Mouse (Mus musculus): Measurements from ENCODE around the gene P2rx7. TPM values are rescaled to one million over a fixed set of nuclear protein-coding genes. Genes with fewer than 3 reads are reported as not detected.
"Not testable (repeated sequence)": the region's sequence is repeated elsewhere in the genome, so short reads cannot be mapped to it uniquely, and the experiment has no call there.

Gene P2rx7
- polyA plus RNA-seq, 1 experiment from 2014 or later, result 4.0 TPM

- Histone ChIP-seq H3K9me3 (ENCODE audit: control insufficient read depth, low read length) (no peaks in the 10 kb centered on the region), H3K36me3 (replicated peaks; ENCODE audit: control insufficient read depth, insufficient read depth) (no peaks in the 10 kb centered on the region), H3K4me1 (replicated peaks; ENCODE audit: control insufficient read depth, insufficient read depth, low read length) (no peaks in the 10 kb centered on the region; the same call in 1 of the 2 replicates), H3K4me3 (replicated peaks; ENCODE audit: low read length) (no peak overlapping the region), H3K4me2 (replicated peaks) (no peak overlapping the region), H3K9ac (no peak overlapping the region), H3K27ac (no peak overlapping the region), H3K27me3 (ENCODE audit: control insufficient read depth, insufficient read depth, low read length) (no peaks in the 10 kb centered on the region)
- DNase-seq (ENCODE audit: low spot score) (no peak), ATAC-seq (ENCODE audit: low FRiP score) (no peak)
- WGBS, result 93% methylated on average over 4 of the region's 4 CpGs
Observed at GRCm38 (mm10) chr5:122639517-122639916, 4.2 kb upstream of the P2rx7 start.

GRCm38 (mm10) chr5:122639986-122640385, 3.7 kb upstream of the P2rx7 start:
- no peaks in the 10 kb centered on the region for H3K27me3 ChIP-seq (ENCODE audit: control insufficient read depth, insufficient read depth, low read length)
- H3K4me3 ChIP-seq (replicated peaks; ENCODE audit: low read length), result no peak overlapping the region
- WGBS, result 85% methylated on average over 5 of the region's 5 CpGs
- H3K36me3 ChIP-seq (replicated peaks; ENCODE audit: control insufficient read depth, insufficient read depth), result no peaks in the 10 kb centered on the region
- H3K9me3 ChIP-seq (ENCODE audit: control insufficient read depth, low read length), result no peaks in the 10 kb centered on the region
- ATAC-seq (ENCODE audit: low FRiP score) (no peak), DNase-seq (ENCODE audit: low spot score) (no peak)
- no peak overlapping the region for H3K27ac ChIP-seq
- no peaks in the 10 kb centered on the region; the same call in 1 of the 2 replicates for H3K4me1 ChIP-seq (replicated peaks; ENCODE audit: control insufficient read depth, insufficient read depth, low read length)
- H3K4me2 ChIP-seq (replicated peaks), result no peak overlapping the region
- H3K9ac ChIP-seq, result no peak overlapping the region

- Histone ChIP-seq H3K9ac (no peak overlapping the region), H3K4me3 (replicated peaks; ENCODE audit: low read length) (peak overlapping the region; percentile 15), H3K27me3 (ENCODE audit: control insufficient read depth, insufficient read depth, low read length) (no peaks in the 10 kb centered on the region), H3K27ac (peak overlapping the region; percentile 52; the same call in 1 of the 2 replicates), H3K9me3 (ENCODE audit: control insufficient read depth, low read length) (no peaks in the 10 kb centered on the region), H3K36me3 (replicated peaks; ENCODE audit: control insufficient read depth, insufficient read depth) (no peaks in the 10 kb centered on the region), H3K4me2 (replicated peaks) (peak overlapping the region; percentile 25), H3K4me1 (replicated peaks; ENCODE audit: control insufficient read depth, insufficient read depth, low read length) (no peaks in the 10 kb centered on the region)
- 62% methylated on average over 15 of the region's 15 CpGs for WGBS
- DNase-seq (ENCODE audit: low spot score) (no peak), ATAC-seq (ENCODE audit: low FRiP score) (no peak)
Observed at GRCm38 (mm10) chr5:122644111-122644607, 448 bp downstream of the P2rx7 start.

- Histone ChIP-seq H3K27ac (no peak overlapping the region), H3K4me1 (replicated peaks; ENCODE audit: control insufficient read depth, insufficient read depth, low read length) (no peaks in the 10 kb centered on the region), H3K4me3 (replicated peaks; ENCODE audit: low read length) (no peak overlapping the region), H3K36me3 (replicated peaks; ENCODE audit: control insufficient read depth, insufficient read depth) (no peaks in the 10 kb centered on the region), H3K9me3 (ENCODE audit: control insufficient read depth, low read length) (no peaks in the 10 kb centered on the region), H3K9ac (no peak overlapping the region), H3K4me2 (replicated peaks) (peak overlapping the region; percentile 25; the same call in 1 of the 2 replicates), H3K27me3 (ENCODE audit: control insufficient read depth, insufficient read depth, low read length) (no peaks in the 10 kb centered on the region)
- DNase-seq (ENCODE audit: low spot score), result no peak
- ATAC-seq (ENCODE audit: low FRiP score), result no peak
- 85% methylated on average over 6 of the region's 6 CpGs for WGBS
Observed at GRCm38 (mm10) chr5:122645290-122645689, 1.6 kb downstream of the P2rx7 start.

GRCm38 (mm10) chr5:122646050-122646449, 2.3 kb downstream of the P2rx7 start:
- Histone ChIP-seq H3K27ac (no peak overlapping the region), H3K9ac (no peak overlapping the region), H3K27me3 (ENCODE audit: control insufficient read depth, insufficient read depth, low read length) (no peaks in the 10 kb centered on the region), H3K4me1 (replicated peaks; ENCODE audit: control insufficient read depth, insufficient read depth, low read length) (no peaks in the 10 kb centered on the region), H3K36me3 (replicated peaks; ENCODE audit: control insufficient read depth, insufficient read depth) (no peaks in the 10 kb centered on the region), H3K4me3 (replicated peaks; ENCODE audit: low read length) (no peak overlapping the region), H3K4me2 (replicated peaks) (no peak overlapping the region), H3K9me3 (ENCODE audit: control insufficient read depth, low read length) (no peaks in the 10 kb centered on the region)
- DNase-seq (ENCODE audit: low spot score) (no peak), ATAC-seq (ENCODE audit: low FRiP score) (no peak)
- WGBS, result 89% methylated on average over 11 of the region's 11 CpGs

GRCm38 (mm10) chr5:122647256-122647924, 3.7 kb downstream of the P2rx7 start:
- WGBS, result 58% methylated on average over 9 of the region's 9 CpGs

GRCm38 (mm10) chr5:122647952-122648374, 4.3 kb downstream of the P2rx7 start:
- not testable (repeated sequence) for H3K27me3 ChIP-seq (ENCODE audit: control insufficient read depth, insufficient read depth, low read length); H3K9me3 ChIP-seq (ENCODE audit: control insufficient read depth, low read length); DNase-seq (ENCODE audit: low spot score); H3K4me2 ChIP-seq (replicated peaks); H3K36me3 ChIP-seq (replicated peaks; ENCODE audit: control insufficient read depth, insufficient read depth); H3K9ac ChIP-seq; H3K4me1 ChIP-seq (replicated peaks; ENCODE audit: control insufficient read depth, insufficient read depth, low read length); H3K27ac ChIP-seq; H3K4me3 ChIP-seq (replicated peaks; ENCODE audit: low read length); ATAC-seq (ENCODE audit: low FRiP score)
- 92% methylated on average over 13 of the region's 14 CpGs for WGBS

More at GRCm38 (mm10) chr5:122647256-122647924, 3.7 kb downstream of the P2rx7 start:
- Histone ChIP-seq H3K4me1 (replicated peaks; ENCODE audit: control insufficient read depth, insufficient read depth, low read length) (0 out of 2 replicates have a peak, but pooled peaks cover under 1% of the 10 kb centered on the region), H3K9me3 (ENCODE audit: control insufficient read depth, low read length) (no peaks in the 10 kb centered on the region), H3K4me2 (replicated peaks) (no peak overlapping the region), H3K9ac (no peak overlapping the region), H3K27me3 (ENCODE audit: control insufficient read depth, insufficient read depth, low read length) (no peaks in the 10 kb centered on the region), H3K4me3 (replicated peaks; ENCODE audit: low read length) (no peak overlapping the region), H3K36me3 (replicated peaks; ENCODE audit: control insufficient read depth, insufficient read depth) (no peaks in the 10 kb centered on the region), H3K27ac (no peak overlapping the region)
- ATAC-seq (ENCODE audit: low FRiP score), result no peak
- no peak for DNase-seq (ENCODE audit: low spot score)

GRCm38 (mm10) chr5:122649264-122649663, 5.6 kb downstream of the P2rx7 start:
- Histone ChIP-seq H3K4me2 (replicated peaks) (no peak overlapping the region), H3K4me1 (replicated peaks; ENCODE audit: control insufficient read depth, insufficient read depth, low read length) (peaks cover 14% of the 10 kb centered on the region; the same call in 1 of the 2 replicates), H3K9ac (no peak overlapping the region), H3K27ac (no peak overlapping the region), H3K27me3 (ENCODE audit: control insufficient read depth, insufficient read depth, low read length) (no peaks in the 10 kb centered on the region), H3K4me3 (replicated peaks; ENCODE audit: low read length) (no peak overlapping the region), H3K36me3 (replicated peaks; ENCODE audit: control insufficient read depth, insufficient read depth) (no peaks in the 10 kb centered on the region), H3K9me3 (ENCODE audit: control insufficient read depth, low read length) (no peaks in the 10 kb centered on the region)
- DNase-seq (ENCODE audit: low spot score) (no peak), ATAC-seq (ENCODE audit: low FRiP score) (no peak)
- WGBS, result 73% methylated on average over 8 of the region's 8 CpGs

- no peak for ATAC-seq (ENCODE audit: low FRiP score)
- Histone ChIP-seq H3K4me2 (replicated peaks) (no peak overlapping the region), H3K4me3 (replicated peaks; ENCODE audit: low read length) (no peak overlapping the region), H3K9me3 (ENCODE audit: control insufficient read depth, low read length) (no peaks in the 10 kb centered on the region), H3K9ac (no peak overlapping the region), H3K4me1 (replicated peaks; ENCODE audit: control insufficient read depth, insufficient read depth, low read length) (peaks cover 14% of the 10 kb centered on the region; the same call in 1 of the 2 replicates), H3K36me3 (replicated peaks; ENCODE audit: control insufficient read depth, insufficient read depth) (no peaks in the 10 kb centered on the region), H3K27me3 (ENCODE audit: control insufficient read depth, insufficient read depth, low read length) (no peaks in the 10 kb centered on the region), H3K27ac (no peak overlapping the region)
- WGBS, result 94% methylated on average over 8 of the region's 8 CpGs
- DNase-seq (ENCODE audit: low spot score), result no peak
Observed at GRCm38 (mm10) chr5:122650100-122650499, 6.4 kb downstream of the P2rx7 start.
